Mouse (Mus musculus): ENCODE measurements around the gene Olfr541.

DNA sequence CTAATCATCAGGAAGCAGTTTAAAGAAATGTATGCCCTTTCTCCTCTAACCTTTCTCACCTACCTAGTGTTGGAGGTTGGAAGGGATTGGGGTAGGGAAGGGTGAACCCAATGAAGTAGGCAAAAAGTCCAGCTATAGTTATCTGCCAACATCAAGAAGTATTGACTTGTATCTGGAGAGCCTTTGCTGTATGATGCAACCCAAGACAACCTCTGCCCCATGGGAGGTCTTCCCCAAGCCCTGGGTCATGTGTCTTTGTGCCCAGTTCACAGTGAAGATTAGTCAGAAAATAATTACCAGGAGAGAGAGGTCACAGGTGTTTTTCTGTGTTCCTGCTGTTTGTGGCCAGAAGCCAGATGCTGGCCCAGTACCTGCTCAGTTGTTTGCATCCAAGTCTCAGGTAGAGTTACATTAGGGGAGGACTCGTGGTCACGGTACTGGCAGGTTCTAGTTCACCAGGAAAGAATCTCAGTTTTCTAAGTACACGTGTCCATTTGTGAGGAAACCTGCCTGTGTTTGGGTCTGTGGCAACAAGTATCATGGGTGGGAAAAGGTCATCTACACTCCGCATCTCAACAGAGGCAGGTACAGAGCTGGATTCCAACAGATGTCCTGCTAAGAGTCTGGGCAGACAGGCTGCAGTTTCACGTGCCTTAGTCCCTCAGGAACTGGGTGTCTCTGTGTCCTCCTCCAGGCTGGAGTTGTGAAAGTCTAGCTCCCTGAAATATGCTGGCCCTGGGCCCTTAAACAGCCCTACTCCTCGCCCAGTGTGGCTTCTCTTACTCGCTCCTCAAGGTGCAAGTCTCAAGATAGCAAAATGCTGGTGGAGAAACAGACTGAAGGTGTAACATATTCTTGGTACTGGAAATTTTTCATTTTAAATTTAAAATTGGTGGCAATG lies 20.3 kb downstream of the Olfr541 start:
- TF ChIP-seq CTCF (IDR thresholded peaks at IDR 0.05; ENCODE audit: insufficient read depth, low read length), result no peak
- TF ChIP-seq POLR2A (IDR thresholded peaks at IDR 0.05; ENCODE audit: borderline replicate concordance, extremely low read depth, low read depth, low read length), result no peak

Data from lung, adult 2 months (tissue).